Mouse (Mus musculus) limb, embryonic 14.5 days (tissue): ENCODE measurements around the gene Rplp1. TPM values are rescaled to one million over a fixed set of nuclear protein-coding genes. Genes with fewer than 3 reads are reported as not detected.

ENCODE experiments used
- ATAC-seq: fragments of 200-750 bp; cut with Nextera tagmentation; 2 replicates; pipeline ENCODE4 v1.8.0; 2017; ENCODE audit warnings: low read depth, moderate number of reproducible peaks, moderate TSS enrichment; ENCODE audit not compliant: low FRiP score
- DNase-seq: peaks from one replicate; pipeline ENCODE4 v3.0.0-alpha.2; 2015; ENCODE audit warnings: low spot score
- H3K27ac ChIP-seq: fragments of 300-500 bp; sonication (generic); replicated peaks from 2 replicates; pipeline ENCODE4 v1.5.1; 2014; ENCODE audit warnings: low read depth, mild to moderate bottlenecking, low read length, moderate library complexity, mixed read lengths
- H3K27me3 ChIP-seq: fragments of 300-500 bp; sonication (generic); 2 replicates; pipeline ENCODE4 v1.6.1; 2014; ENCODE audit warnings: low read length, mixed read lengths; ENCODE audit not compliant: control insufficient read depth, insufficient read depth
- H3K36me3 ChIP-seq: fragments of 300-500 bp; sonication (generic); 2 replicates; pipeline ENCODE4 v1.6.1; 2014; ENCODE audit warnings: mild to moderate bottlenecking, low read length, moderate library complexity, mixed read lengths; ENCODE audit not compliant: control insufficient read depth, insufficient read depth
- H3K4me1 ChIP-seq: fragments of 300-500 bp; sonication (generic); 2 replicates; pipeline ENCODE4 v1.6.1; 2014; ENCODE audit warnings: antibody characterized with exemption, low read length, mixed read lengths; ENCODE audit not compliant: control insufficient read depth, insufficient read depth
- H3K4me2 ChIP-seq: fragments of 300-500 bp; sonication (generic); replicated peaks from 2 replicates; pipeline ENCODE4 v1.6.1; 2014; ENCODE audit warnings: low read depth, mild to moderate bottlenecking, low read length, moderate library complexity; ENCODE audit not compliant: severe bottlenecking
- H3K4me3 ChIP-seq: fragments of 300-500 bp; sonication (generic); replicated peaks from 2 replicates; pipeline ENCODE4 v1.5.1; 2014; ENCODE audit warnings: low read length
- H3K9ac ChIP-seq: fragments of 300-500 bp; sonication (generic); 2 replicates; pipeline ENCODE4 v1.6.1; 2014; ENCODE audit warnings: mild to moderate bottlenecking, low read depth, low read length, moderate library complexity; ENCODE audit not compliant: severe bottlenecking
- H3K9me3 ChIP-seq: fragments of 300-500 bp; sonication (generic); 2 replicates; pipeline ENCODE4 v1.6.1; 2016; ENCODE audit warnings: low read length; ENCODE audit not compliant: control insufficient read depth
- POLR2A ChIP-seq: fragments of 200-500 bp; IDR thresholded peaks from 2 replicates; pipeline ENCODE4 v1.8.0; 2012; ENCODE audit warnings: inconsistent platforms, mild to moderate bottlenecking, moderate library complexity, borderline replicate concordance; ENCODE audit not compliant: insufficient read depth, insufficient read length; ENCODE audit errors: extremely low read depth
- WGBS: fragments of 180-500 bp; shearing (Covaris S2); extraction: QIAGEN DNeasy Blood & Tissue Kit; methylation state at CpG from one replicate; pipeline ENCODE4 v1.1.7; 2014; 5-methylcytosine and 5-hydroxymethylcytosine counted together
- polyA plus RNA-seq, 2 experiments: library from polyadenylated mRNA; depleted of rRNA in 1 of 2; stranded (reverse) in 1 of 2; unstranded in 1 of 2; fragments of >200 nt; fragmentation: Nextera tagmentation in 1 of 2; extraction: Ambion mirVana in 1 of 2; gene quantifications; 2 replicates each; pipeline versions ENCODE4 v1.2.1 to v1.2.3; 2012 to 2014

The Rplp1 gene
- polyA plus RNA-seq (2012; rRNA removed) (8,964 and 9,963 TPM in 2 replicates), polyA plus RNA-seq (2014; fragmentation: Nextera tagmentation; extraction: Ambion mirVana) (1,860 and 2,018 TPM in 2 replicates)

GRCm38 (mm10) chr9:61914203-61914916 is at the start of gene Rplp1:
Gene Rplp1 (minus strand): TSS chr9:61914542.
- under 1% methylated on average over 63 of the region's 70 CpGs for WGBS
- peaks cover 40% of the 10 kb centered on the region for H3K36me3 ChIP-seq

DNA sequence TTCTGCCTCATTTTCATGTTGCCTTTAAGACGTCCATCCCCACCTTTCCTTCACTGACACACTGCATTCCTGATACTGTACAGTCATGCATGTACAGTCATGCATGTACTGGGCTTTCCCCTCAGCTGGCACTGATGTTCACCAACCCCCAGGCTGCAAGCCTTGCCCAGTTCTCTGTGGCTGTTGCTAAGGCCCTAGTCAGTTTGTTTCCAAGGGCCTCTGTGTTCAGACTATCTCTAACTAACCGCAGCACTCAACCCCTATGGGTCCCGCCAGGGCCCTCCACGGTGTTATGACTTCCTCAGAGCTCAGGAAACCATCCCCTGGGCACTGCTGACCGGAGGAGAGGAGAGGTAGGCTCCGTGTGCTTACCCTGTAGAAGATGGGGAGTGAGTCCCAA is 49.0 kb upstream of the Rplp1 start:
- Histone ChIP-seq H3K36me3 (no peaks in the 10 kb centered on the region), H3K4me1 (peaks cover 4% of the 10 kb centered on the region; the same call in 1 of the 2 replicates), H3K9me3 (no peaks in the 10 kb centered on the region), H3K4me2 (no peak overlapping the region), H3K9ac (no peak overlapping the region), H3K27me3 (no peaks in the 10 kb centered on the region), H3K27ac (no peak overlapping the region), H3K4me3 (no peak overlapping the region)
- WGBS: 69% methylated on average over 6 of the region's 6 CpGs
- ATAC-seq (no peak), DNase-seq (no peak)
- no peak for TF ChIP-seq POLR2A

More at GRCm38 (mm10) chr9:61914203-61914916, at the start of gene Rplp1:
- H3K9me3 ChIP-seq: no peaks in the 10 kb centered on the region
- peaks cover 8% of the 10 kb centered on the region for H3K4me1 ChIP-seq
- peak; percentile 97 for DNase-seq
- peak within 1 kb of the TSS; percentile 87 for H3K27ac ChIP-seq
- peak within 1 kb of the TSS; percentile 80 for H3K4me2 ChIP-seq
- TF ChIP-seq POLR2A: peak; percentile 88; the same call in 1 of the 2 replicates
- H3K9ac ChIP-seq: peak within 1 kb of the TSS; percentile 92
- H3K4me3 ChIP-seq: peak within 1 kb of the TSS; percentile 92
- peak; percentile 96 for ATAC-seq
- no peaks in the 10 kb centered on the region for H3K27me3 ChIP-seq

DNA sequence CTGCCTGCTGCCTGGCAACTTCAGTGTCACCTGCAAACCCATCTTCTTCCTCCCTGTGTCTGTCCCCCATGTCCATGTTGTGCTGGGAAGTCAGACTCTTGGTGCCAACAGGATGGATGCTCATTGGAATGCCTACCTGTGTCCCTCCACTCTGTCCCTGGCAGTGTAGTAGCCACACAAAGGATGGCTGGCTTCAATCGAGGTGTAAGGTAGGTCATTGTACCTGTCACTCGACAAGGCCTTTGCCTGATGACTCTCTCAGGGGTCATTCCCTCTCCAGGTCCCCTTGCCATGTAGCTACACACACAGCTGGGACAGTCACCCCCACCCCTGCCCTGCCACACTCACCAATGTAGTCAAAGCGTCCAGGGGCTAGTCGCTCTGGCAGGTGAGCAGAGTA is 46.8 kb upstream of the Rplp1 start:
- no peak for ATAC-seq

GRCm38 (mm10) chr9:61960753-61961152 is 46.4 kb upstream of the Rplp1 start:
- Histone ChIP-seq H3K4me1 (peaks cover 4% of the 10 kb centered on the region; the same call in 1 of the 2 replicates), H3K36me3 (no peaks in the 10 kb centered on the region), H3K27me3 (no peaks in the 10 kb centered on the region), H3K27ac (no peak overlapping the region), H3K9ac (no peak overlapping the region), H3K9me3 (no peaks in the 10 kb centered on the region), H3K4me3 (no peak overlapping the region), H3K4me2 (no peak overlapping the region)
- WGBS: 56% methylated on average over 5 of the region's 5 CpGs
- ATAC-seq (no peak), DNase-seq (no peak)
- TF ChIP-seq POLR2A: no peak

More for the DNA sequence above, 46.8 kb upstream of the Rplp1 start:
- Histone ChIP-seq H3K4me1 (peaks cover 4% of the 10 kb centered on the region; the same call in 1 of the 2 replicates), H3K4me3 (no peak overlapping the region), H3K27me3 (no peaks in the 10 kb centered on the region), H3K36me3 (no peaks in the 10 kb centered on the region), H3K9me3 (no peaks in the 10 kb centered on the region), H3K9ac (no peak overlapping the region), H3K4me2 (no peak overlapping the region), H3K27ac (no peak overlapping the region)
- WGBS: 69% methylated on average over 4 of the region's 4 CpGs
- no peak for DNase-seq
- TF ChIP-seq POLR2A: no peak

DNA sequence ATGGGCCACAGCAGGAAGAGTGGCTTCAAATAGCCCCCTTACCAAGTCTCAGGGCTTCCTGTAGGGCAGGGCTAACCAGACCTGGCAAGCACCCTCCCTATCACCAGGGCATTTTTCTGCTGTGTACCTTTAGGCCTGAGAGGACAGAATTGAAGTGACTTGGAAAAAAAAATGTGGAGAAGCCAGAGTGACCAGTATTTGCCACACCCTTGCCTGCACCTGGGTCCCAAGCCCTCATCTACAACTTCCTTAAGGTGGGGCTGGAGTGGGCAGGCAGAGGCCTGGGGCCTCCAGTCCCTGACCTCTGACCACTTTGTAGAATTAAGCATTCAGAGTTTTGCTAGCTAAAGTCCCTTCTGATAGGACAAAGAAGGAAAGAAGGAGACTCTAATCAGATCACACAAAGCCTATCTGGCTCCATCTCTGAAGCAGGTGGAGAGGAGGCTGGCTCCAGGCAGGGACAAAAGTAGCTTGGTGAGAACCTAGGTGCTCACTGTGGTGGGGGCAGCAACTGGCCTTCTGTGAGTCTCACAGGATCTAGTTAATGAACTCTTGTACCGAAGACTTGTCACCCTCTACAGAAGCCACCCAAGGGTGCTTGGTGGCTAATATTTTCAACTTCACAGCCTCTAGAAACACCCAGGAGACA is 45.7 kb upstream of the Rplp1 start:
- no peaks in the 10 kb centered on the region for H3K4me1 ChIP-seq
- TF ChIP-seq POLR2A: no peak
- 71% methylated on average over 1 of the region's 1 CpGs for WGBS
- H3K9me3 ChIP-seq: no peaks in the 10 kb centered on the region
- no peak overlapping the region for H3K27ac ChIP-seq
- no peaks in the 10 kb centered on the region for H3K27me3 ChIP-seq
- H3K4me2 ChIP-seq: no peak overlapping the region
- no peak overlapping the region for H3K4me3 ChIP-seq
- ATAC-seq (no peak), DNase-seq (no peak)
- no peaks in the 10 kb centered on the region for H3K36me3 ChIP-seq
- no peak overlapping the region for H3K9ac ChIP-seq
